Mouse (Mus musculus) lung, postnatal 25 days (tissue): ENCODE results near the gene Kdelc1.

ENCODE experiments used
- DNase-seq: peaks from one replicate; pipeline ENCODE4 v3.0.0; 2022; ENCODE audit warnings: low spot score

Kdelc1 gene

DNA sequence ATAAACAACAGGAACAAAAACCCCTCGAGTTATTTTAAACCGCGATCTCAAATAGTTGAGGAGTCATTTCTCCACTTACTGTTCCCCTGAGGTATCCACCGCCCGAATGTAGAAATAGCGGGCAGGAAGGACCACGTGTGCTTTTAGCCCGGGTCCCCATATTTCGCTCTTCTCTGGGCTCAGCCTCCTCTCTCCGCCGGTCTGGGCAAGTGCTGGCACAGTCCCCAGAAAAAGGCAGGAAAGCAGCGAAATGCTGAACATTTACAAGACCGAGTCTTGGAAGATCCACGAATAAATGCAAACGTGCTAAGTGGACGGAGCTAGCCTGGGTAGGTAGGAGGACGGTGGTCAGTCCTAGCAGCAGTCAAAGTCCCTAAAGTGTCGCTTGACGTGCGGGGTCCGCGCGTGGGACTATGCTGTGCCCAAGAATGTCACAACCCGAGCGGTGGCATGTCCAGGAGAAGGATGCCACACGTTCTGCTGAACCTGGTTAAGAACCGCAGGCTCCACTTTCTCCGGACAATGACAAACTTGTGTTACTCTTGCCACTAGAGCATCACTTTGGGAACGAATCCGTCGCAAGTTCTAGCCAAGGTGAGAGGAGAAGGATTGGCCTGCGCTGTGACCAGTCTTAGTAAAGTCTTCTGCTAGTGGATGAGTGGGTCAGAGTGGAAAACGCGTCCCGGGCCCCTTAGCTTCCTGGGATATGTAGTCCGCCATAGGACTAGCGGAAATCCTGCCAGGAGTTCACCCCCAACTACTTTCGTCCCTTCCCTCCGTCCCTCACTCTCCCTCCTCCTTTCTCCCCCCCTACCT lies at the start of gene Kdelc1, which contains the start of gene Bivm:
Gene Kdelc1, minus strand, starts transcription at position 570 of the 816 bp plus-strand sequence.
Gene Bivm, plus strand, starts transcription at position 719 of the 816 bp plus-strand sequence.
- DNase-seq = peak; percentile 95

DNA sequence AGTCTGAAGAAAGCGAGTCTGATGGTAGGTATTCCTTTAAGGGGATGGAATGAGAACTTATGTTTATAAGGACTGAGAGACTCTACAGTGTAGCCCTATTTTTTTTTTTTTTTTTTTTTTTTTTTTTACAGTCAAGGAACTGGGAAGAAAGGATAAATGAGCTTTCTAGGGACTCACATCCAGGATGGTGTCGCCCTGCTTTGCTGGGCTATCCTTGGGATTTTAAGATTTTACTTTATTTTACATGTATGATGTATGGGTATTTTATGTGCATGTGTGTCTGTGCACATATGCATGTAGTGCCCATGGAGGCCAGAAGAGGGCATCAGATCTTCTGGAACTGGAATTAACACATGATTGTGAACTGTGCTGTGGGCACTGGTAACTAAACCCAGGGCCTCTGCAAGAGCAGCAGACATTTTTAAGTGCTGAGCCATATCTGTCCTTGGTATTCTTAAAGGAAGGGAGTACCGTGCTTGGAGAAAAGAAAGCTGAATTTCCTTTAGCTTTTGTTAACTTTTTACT lies 49.3 kb upstream of the Kdelc1 start:
- DNase-seq = no peak

DNA sequence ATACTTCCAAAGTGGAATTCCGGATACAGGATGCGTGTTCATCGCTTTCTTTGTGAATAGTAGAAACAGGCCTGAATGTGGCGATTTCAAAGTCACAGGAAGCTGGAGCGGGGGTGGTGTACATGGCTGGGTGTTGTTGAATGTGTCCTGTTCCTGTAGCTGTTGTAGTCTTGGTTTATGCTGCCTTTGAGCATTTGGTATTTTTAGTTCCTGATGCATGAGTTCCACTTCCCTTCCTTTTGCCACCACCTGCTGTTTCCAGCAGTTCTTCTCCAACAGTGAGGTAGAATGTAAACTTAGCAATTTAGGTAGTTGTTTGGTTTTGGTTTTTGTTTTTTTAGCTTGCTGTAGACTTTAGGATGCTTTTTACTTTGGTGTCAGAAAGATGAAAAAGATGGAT lies 43.8 kb upstream of the Kdelc1 start:
- DNase-seq = no peak

DNA sequence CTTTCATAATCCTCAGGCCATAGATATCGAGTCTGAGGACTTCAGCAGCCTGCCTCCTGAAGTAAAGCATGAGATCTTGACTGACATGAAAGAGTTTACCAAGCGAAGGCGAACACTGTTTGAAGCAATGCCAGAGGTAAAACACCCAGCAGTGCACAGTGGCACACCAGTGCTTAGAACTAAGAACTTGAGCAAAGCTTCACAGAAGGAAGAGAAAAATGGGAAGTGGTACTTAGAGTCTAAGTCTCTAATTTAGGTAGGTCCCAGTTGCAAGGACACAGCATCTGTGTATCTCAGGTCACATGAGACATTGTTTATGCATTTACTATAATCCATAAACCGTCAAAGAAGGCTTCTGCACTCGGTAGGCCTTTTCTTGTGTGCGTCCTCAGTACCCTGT lies 43.2 kb upstream of the Kdelc1 start:
- DNase-seq = no peak

DNA sequence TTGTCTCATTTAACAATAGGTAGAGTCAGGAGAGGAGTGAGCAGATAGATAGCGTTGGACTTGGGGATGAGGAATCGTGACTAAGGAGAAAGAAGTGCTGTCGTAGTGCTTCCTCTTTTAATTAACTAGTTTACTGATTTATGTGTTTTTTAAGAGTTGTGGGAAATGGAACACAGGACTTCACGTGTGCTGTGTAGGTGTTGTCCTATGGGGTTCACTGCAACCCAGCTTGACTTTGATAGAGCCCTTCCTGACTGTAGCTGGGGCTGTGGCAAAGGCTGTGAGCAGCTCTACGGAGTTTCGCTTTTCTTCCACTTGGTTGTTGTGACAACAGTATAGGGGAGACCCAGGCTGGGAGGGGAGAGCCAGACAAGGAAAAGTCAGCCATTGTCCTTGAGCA lies 39.7 kb upstream of the Kdelc1 start:
- no peak for DNase-seq

DNA sequence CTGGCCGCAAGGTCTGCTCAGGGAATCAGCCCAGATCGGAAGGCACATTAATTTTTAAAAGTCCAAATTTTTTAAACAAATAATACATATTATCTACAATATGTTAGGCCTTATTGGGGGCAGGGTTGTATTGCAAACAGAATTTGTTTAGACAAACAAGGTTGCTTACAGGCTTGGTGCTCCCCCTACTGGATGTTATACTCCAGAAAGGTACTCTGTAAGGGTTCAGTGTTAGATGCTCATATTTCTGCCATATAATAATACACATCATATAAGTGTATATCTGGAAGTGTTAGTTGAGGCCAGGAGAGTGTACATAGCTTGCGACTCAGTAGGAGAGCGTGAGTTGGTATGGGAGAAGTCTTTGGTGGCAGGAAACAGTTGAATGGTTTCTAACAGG lies 36.7 kb upstream of the Kdelc1 start:
- DNase-seq = peak; percentile 14

DNA sequence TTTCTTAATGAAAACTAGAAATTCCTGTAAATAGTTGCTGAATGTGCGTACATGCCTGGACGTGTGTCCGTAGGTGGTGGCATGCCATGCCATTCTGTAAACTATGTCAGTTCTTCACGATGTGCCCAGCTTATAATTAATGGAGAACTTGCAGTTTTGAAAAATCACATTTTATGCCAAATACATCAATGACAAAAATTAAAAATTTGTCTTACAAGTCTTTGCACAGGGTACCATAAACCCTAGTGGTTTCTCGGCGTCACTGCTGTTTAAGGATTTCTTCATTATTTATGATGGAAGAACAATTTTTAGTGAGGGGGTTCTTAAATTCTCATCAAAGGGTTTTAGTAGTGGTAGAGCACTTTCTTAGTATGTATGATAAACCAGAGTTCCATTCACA lies 30.1 kb upstream of the Kdelc1 start:
- no peak for DNase-seq

DNA sequence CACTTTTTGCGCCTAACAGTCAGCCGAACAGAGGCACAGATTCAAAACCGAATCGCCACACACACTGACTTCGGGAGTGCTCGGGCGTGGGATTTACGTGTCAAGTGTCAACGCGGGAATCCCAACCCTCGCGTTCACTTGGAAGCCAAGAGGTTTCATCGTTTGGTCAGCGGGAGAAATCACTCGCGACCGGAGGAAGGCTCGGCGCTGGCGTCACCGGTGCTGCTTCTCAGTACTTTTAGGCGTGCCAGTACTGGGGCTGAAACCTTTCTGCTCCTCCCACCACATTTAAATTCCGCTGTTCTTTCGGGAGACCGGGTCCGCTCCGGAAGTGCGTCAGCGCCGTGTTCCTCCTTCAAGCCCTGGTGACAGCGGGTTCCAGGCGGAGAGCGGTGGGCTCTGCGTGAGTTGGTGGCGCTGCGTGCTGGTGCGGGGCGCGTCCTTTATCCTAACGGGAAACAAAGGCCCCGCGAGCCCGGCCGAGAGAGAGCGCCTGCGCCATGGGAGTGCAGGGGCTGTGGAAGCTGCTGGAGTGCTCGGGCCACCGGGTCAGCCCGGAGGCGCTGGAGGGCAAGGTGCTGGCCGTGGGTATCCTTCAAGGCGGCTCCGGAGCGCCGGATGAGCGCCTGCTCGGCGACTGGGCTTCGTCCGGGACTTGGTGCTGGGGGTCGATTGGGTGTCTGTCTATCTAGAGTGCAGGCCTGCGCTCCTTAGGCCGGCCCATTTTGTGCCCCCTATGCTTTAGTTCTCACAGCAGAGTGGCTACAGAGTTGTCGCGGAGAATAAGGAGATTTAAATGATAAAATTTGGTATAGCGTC lies 29.2 kb upstream of the Kdelc1 start, which contains the start of gene Ercc5:
Gene Ercc5, plus strand, starts transcription at position 182 of the 819 bp plus-strand sequence.
- DNase-seq = peak; percentile 94

DNA sequence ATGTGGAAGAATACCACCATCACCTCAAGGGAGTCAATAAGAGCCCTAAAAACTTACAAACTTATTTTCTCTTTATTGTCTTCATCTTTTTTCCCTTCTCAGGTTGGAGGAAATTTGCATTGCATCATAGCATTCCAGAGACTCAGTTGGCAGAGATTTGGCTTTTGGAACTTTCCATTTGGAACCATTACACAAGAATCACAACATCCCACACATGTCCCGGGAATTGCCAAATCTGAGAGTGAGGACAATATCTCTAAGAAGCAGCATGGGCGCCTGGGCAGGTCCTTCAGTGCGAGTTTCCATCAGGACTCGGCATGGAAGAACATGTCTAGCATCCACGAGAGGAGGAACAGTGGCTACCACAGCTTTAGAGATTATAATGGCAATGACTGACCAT lies 24.1 kb upstream of the Kdelc1 start:
- peak; percentile 18 for DNase-seq

DNA sequence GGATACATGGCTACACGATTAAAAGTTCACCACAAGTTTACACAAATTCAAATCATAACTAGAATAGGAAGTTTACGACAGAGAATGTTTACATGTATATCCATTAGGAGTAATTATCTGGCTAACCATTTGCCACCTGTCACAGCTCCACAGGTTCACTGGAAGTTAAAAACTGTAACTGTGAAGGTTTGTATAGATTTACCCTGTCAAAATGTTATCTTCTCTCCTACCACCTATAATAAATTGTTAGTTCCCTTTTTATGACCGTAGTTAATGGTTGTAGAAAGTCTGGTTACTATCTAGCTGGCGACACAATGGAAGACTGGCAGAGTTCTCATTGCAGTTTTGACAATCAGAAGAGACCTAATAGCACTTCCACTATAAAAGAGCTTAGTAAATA lies 21.6 kb upstream of the Kdelc1 start:
- no peak for DNase-seq

DNA sequence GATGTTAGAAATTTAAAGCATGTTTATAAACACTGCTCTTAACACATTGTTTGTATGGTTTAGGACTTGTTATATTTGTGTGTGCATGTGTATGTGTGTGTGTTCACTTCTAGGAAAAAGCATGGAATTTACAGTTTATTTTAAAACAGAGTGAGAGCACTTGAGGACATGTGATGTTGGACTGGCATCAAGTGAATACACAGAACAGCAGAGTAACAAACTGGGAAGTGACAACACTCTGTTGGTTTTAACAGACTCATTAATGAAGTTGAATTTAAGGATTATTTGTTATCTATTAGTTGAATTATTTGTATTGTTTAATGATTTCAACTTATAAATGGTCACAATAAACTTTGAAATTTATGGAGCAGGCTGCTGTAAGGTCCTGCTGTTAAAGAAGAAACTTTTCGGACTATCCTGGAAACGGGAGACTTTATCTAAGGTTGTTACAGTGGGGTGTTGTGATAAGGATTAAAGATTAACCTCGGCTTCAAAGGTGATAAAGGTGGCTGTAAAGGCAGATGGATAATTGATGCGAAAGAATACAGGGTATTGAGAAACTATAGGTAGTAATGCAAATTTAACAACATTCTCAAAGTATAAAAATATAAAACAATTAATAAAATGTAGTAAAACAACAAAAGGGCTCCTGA lies 11.4 kb upstream of the Kdelc1 start:
- no peak for DNase-seq

DNA sequence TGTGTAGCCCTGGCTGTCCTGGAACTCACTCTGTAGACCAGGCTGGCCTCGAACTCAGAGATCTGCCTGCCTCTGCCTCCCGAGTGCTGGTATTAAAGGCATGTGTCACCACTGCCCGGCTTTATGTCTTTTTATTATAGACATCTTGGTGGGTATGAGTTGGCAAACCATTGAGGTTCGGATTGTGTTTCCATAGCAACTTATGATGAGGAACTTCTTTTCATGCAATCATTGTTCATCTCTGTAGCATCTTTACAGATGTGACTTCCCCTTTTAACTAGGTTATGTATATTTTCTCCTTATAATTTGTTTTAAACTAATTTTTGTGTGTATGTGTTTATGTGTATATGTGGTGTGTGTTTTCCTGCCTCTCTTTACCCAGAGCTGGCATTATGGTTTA lies 7.0 kb upstream of the Kdelc1 start:
- DNase-seq = no peak

DNA sequence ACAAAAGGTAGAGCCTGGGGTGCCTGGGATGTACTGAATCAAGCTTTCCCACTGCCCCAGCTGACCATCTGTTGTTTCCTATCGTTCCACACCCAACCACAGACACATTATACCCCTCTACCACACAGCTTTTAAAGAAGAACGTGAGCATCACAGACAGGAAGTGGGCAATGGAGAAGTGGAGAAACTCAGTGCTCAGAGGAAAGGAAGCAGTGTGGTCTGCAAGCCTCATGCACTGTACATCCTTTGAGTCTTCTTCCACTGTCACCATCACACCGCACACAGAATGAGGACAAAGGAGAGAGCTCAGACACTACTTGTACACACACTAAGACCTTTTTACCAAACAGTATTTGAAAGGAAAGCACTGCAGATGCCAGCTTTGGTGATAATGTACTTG lies 3.6 kb upstream of the Kdelc1 start:
- DNase-seq = no peak

DNA sequence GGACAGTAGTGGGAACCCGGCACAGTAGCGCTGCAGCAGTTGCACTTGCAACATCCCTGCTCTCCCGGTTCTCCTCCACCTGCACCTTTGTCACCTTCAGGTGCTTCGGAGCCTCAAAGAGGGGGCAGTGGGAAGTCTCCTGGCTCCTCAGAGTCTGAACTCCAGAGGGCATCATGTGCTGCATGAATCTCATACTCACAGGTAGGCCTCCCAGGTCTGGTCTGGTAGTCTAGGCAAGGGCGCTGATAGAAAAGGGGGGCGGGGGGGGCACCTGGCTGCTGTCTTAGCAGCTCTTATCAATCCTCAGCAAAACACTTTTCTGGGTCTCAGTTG lies 1.4 kb upstream of the Kdelc1 start:
- DNase-seq = no peak

DNA sequence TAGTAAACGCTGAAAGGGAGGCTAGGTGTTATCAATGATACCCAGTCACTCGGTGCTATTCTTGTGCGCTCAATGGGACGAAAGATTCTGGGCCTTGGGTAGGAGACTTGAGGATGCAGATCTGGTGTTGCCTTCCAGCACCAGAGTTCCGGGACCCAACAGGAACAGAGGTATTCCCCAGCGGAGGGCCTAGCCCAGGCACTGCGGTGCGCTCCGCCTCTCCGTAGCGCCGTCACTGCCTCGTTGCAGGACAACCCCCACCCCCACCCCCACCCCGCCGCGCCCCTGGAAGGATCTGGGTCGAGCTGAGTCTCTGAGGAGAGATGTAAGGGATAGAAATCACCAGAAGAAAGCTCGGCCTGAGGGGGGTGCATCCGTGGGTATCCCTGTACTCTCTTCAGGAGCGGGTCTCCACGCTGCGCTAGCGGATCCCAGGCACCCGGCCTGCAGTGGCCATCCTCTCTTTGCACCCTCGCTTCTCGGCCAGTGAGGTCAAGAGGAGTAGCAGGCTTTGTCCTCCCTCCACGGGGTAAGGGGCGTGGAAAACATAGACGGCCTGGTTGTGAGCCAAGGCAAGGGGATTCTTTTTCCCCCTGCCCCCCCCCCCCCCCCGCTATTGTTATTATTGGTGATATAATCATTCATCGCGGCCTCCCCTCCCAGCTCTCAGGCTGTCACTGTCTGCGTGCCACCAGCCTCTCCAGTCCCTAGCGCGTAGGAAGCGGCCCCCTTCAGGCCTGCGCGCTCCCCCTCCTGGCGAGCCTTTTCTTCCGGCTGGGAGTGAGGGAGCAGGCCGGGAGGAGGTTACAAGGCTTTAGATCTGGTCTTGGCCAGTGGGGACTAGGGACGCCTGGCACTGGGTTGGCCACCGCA lies 829 bp upstream of the Kdelc1 start:
- DNase-seq = peak; percentile 81

DNA sequence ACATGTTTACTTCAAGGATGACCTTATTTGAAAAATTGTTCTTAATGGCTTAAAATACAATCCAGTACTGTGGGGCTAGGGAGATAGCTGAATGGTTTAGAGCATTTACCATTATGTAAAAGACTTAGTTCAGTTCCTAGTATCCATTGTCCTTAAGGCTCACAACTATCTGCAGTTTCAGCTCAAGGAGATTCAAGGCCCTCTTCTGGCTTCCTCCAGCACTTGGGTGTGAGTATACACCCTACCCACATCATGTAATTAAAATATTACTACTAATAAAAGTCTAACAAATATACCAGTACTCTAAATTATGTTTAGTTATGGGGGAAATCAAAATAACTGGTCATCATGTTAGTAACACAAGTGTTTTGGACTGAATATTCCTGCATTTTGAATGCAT lies 1.0 kb downstream of the Kdelc1 start:
- no peak for DNase-seq

DNA sequence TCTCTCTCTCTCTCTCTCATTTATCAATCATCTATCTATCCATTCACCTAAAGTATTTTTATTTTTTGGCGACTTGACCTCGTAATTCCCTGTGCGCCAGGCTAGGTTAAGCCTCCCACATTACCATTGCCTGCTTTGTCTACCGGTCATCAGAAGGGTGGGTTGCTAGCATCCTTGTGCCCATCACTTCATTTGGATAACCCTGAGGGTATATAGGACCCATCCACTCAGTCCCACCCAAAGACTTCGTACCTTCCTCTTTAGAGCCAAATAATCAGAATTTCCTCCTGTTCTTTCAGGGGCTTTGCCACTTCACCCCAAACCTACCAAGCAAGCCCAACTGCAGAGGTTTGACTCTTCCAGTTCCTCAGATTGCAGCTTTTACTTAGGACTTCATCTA lies 15.7 kb downstream of the Kdelc1 start:
- no peak for DNase-seq

DNA sequence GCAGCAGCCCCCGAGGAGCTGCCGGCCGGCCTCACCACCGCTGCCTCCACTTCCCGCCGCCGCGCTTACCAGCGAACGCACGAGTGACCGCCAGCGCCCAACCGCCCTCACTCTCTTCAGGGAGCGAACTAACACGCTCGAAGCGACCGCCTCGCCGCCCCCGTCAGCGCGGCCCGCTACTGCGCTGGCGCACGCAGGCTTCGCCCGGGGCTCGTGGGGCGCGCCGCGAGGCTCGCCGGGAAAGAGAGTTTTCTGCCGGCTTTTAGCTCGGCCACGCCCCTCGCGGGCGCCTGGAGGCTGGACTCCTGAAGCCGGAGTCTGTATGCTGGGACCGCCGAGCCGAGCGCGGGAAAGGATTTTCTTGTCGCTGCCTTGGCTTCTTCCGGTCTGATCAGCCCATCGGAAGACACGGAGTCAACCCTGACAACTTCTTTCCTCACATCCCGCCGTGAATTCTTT lies 16.3 kb downstream of the Kdelc1 start, which contains the start of gene Tex30:
Gene Tex30, minus strand, starts transcription at position 183 of the 459 bp plus-strand sequence.
- DNase-seq = peak; percentile 95

DNA sequence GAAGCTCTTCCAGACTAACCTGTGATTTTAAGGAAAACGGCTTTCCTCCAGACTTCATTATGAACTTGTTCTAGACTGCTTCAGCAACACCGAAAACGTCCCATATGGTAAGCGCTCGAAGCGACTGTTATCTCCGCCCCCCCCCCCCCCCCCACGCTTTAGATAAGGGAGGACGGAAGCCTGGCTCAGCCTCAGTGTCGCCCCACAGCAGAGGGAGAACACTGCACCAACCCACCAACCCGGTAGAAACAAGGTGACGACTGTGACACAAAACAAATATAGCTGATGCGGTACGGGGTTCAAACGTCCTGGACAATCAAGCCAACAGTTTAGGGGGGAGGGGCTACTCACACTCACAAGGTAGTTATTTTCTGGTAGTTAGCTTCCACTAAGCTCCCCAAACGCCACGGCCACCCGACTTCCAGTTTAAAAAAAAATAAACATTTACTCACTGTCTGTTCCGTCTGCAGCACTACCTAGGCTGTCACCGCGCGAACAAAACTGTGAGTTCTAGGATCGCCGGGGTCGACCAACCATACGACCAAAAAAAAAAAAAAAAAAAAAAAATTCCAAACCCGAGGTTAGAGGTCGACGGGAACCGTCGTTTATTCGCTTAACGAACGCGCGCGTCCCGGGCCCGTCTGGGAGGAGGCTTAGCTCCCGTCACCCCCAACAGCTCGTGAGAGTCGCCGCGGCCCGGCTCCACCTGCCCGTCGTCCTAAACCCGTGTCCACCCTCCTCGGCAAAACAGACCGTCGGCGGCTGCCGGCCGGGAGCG lies 17.0 kb downstream of the Kdelc1 start:
- peak; percentile 8 for DNase-seq

DNA sequence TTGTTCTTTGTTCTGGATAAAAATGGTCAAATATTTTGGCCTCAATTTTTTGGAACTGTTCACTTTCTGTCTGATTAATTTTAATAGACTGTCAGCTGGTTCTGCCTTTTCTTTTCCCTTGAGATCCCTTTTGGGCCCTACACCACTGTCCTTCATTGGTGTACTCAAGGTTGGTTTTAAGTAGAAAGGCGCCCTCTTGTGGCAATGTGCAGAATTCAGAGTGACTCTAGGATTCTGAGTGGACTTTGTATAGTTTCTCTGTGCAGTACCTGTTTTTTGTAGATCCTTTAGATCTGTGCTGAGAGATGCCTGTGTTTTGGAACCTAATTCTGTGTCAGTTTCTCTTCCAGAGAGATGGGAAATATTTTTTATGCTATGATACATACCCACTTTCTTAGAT lies 54.0 kb downstream of the Kdelc1 start:
- DNase-seq = peak; percentile 50

DNA sequence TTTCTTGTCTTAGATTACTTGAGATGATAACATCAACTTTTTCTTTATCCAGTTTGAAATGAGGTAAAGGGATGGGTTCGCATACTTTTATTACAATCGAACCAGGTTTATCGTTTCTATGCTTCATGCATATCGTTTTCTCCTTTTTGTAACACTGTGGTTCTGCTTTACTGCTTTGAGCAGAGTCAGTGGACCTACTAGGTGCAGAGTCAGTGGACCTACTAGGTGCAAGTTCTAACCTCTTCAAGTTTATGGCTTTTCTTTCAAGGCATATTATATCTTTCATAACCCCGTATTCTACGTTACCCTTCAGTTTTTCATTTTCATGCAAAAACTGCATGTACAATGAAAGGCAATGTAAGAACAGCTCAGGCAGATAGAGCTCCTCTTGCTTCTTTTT lies 55.2 kb downstream of the Kdelc1 start:
- no peak for DNase-seq
